Mouse (Mus musculus): ENCODE data around the gene Trpm8.

Trpm8 gene

GRCm38 (mm10) chr1:88301121-88302014 is 23.9 kb downstream of the Trpm8 start:
- DNase-seq (ENCODE audit: low spot score) = peak; percentile 43

GRCm38 (mm10) chr1:88302057-88302740 is 24.7 kb downstream of the Trpm8 start:
- peak; percentile 16 for DNase-seq (ENCODE audit: low spot score)

- peak; percentile 20 for DNase-seq (ENCODE audit: low spot score)
These were observed 26.3 kb downstream of the Trpm8 start for GRCm38 (mm10) chr1:88303762-88304161.

GRCm38 (mm10) chr1:88304261-88304985 is 27.0 kb downstream of the Trpm8 start:
- peak; percentile 22 for DNase-seq (ENCODE audit: low spot score)

- DNase-seq (ENCODE audit: low spot score) = peak; percentile 22
These were observed 27.7 kb downstream of the Trpm8 start for GRCm38 (mm10) chr1:88305018-88305795.

GRCm38 (mm10) chr1:88306543-88306942 is 29.1 kb downstream of the Trpm8 start:
- DNase-seq (ENCODE audit: low spot score) = peak; percentile 21

- DNase-seq (ENCODE audit: low spot score) = peak; percentile 23
These were observed 29.7 kb downstream of the Trpm8 start for GRCm38 (mm10) chr1:88307180-88307579.

- peak; percentile 18 for DNase-seq (ENCODE audit: low spot score)
These were observed 31.6 kb downstream of the Trpm8 start for GRCm38 (mm10) chr1:88309020-88309419.

- DNase-seq (ENCODE audit: low spot score) = peak; percentile 6
These were observed 32.4 kb downstream of the Trpm8 start for GRCm38 (mm10) chr1:88309905-88310304.

GRCm38 (mm10) chr1:88310349-88310748 is 32.9 kb downstream of the Trpm8 start:
- peak; percentile 14 for DNase-seq (ENCODE audit: low spot score)

- DNase-seq (ENCODE audit: low spot score) = no peak
These were observed 39.8 kb downstream of the Trpm8 start for GRCm38 (mm10) chr1:88317279-88317678.

GRCm38 (mm10) chr1:88318531-88319060 is 41.1 kb downstream of the Trpm8 start:
- peak; percentile 31 for DNase-seq (ENCODE audit: low spot score)

- DNase-seq (ENCODE audit: low spot score) = no peak
These were observed 43.4 kb downstream of the Trpm8 start for GRCm38 (mm10) chr1:88320821-88321395.

GRCm38 (mm10) chr1:88322146-88322545 is 44.7 kb downstream of the Trpm8 start:
- DNase-seq (ENCODE audit: low spot score) = no peak

GRCm38 (mm10) chr1:88323101-88323500 is 45.6 kb downstream of the Trpm8 start:
- DNase-seq (ENCODE audit: low spot score) = no peak

GRCm38 (mm10) chr1:88339481-88339880 is 62.0 kb downstream of the Trpm8 start:
- DNase-seq (ENCODE audit: low spot score) = no peak

- DNase-seq (ENCODE audit: low spot score) = no peak
These were observed 65.2 kb downstream of the Trpm8 start for GRCm38 (mm10) chr1:88342615-88343014.

- no peak for DNase-seq (ENCODE audit: low spot score)
These were observed 68.1 kb downstream of the Trpm8 start for GRCm38 (mm10) chr1:88345580-88345979.

GRCm38 (mm10) chr1:88348496-88349005 is 71.1 kb downstream of the Trpm8 start:
- DNase-seq (ENCODE audit: low spot score) = no peak

GRCm38 (mm10) chr1:88350761-88351160 is 73.3 kb downstream of the Trpm8 start:
- DNase-seq (ENCODE audit: low spot score) = no peak

- no peak for DNase-seq (ENCODE audit: low spot score)
These were observed 77.6 kb downstream of the Trpm8 start for GRCm38 (mm10) chr1:88355025-88355424.
